Mouse (Mus musculus) C2C12 (cell line): ENCODE data around the gene Rnf39. TPM values are rescaled to one million over a fixed set of nuclear protein-coding genes. Genes with fewer than 3 reads are reported as not detected.

ENCODE experiments used
- H3K27me3 ChIP-seq: one replicate; pipeline ENCODE4 v1.6.1; 2011; ENCODE audit not compliant: control insufficient read depth, insufficient read depth, insufficient read length
- H3K36me3 ChIP-seq: one replicate; pipeline ENCODE4 v1.6.1; 2011; ENCODE audit not compliant: control insufficient read depth, insufficient read depth
- H3K4me3 ChIP-seq: one replicate; pipeline ENCODE4 v1.5.1; 2011; ENCODE audit warnings: mild to moderate bottlenecking, control low read depth; ENCODE audit not compliant: poor library complexity, insufficient read depth, severe bottlenecking
- H3K79me2 ChIP-seq: one replicate; pipeline ENCODE4 v1.6.1; 2011; ENCODE audit not compliant: control insufficient read depth, insufficient read depth
- H3K79me3 ChIP-seq: one replicate; pipeline ENCODE4 v1.6.1; 2011; ENCODE audit warnings: low read depth, control low read depth
- H3ac ChIP-seq: one replicate; pipeline ENCODE3; 2011; ENCODE audit warnings: low read depth; ENCODE audit not compliant: control insufficient read depth, insufficient read length
- CEBPB ChIP-seq: IDR thresholded peaks from one replicate; pipeline ENCODE4 v1.6.1; 2011; ENCODE audit warnings: low read depth, mild to moderate bottlenecking, control low read depth, moderate library complexity
- CTCF ChIP-seq: IDR thresholded peaks from one replicate; pipeline ENCODE4 v1.5.1; 2011; ENCODE audit not compliant: control insufficient read depth, insufficient read depth, insufficient read length
- FOSL1 ChIP-seq: IDR thresholded peaks from one replicate; pipeline ENCODE4 v1.8.0; 2011; ENCODE audit warnings: mild to moderate bottlenecking, low read length; ENCODE audit not compliant: poor library complexity, insufficient read depth, severe bottlenecking
- MAX ChIP-seq: IDR thresholded peaks from one replicate; pipeline ENCODE4 v1.6.1; 2011; ENCODE audit warnings: mild to moderate bottlenecking, control low read depth
- MYOD1 ChIP-seq: IDR thresholded peaks from one replicate; pipeline ENCODE4 v1.6.1; 2011; ENCODE audit warnings: low read depth; ENCODE audit not compliant: control insufficient read depth, insufficient read length
- MYOG ChIP-seq: IDR thresholded peaks from one replicate; pipeline ENCODE4 v1.6.1; 2011; ENCODE audit not compliant: control insufficient read depth, insufficient read length; ENCODE audit errors: extremely low read depth
- USF1 ChIP-seq: IDR thresholded peaks from one replicate; pipeline ENCODE4 v1.6.1; 2011; ENCODE audit warnings: low read depth, mild to moderate bottlenecking, control low read depth, moderate library complexity
- polyA plus RNA-seq: library from polyadenylated mRNA; unstranded; fragments of >200 nt; fragmentation: generic; extraction: Trizol; gene quantifications from one replicate; pipeline ENCODE4 v1.2.1, GENCODE M21; 2012; ENCODE audit warnings: missing spikeins

The Rnf39 gene
- polyA plus RNA-seq, 1 experiment: 0.02 TPM

DNA sequence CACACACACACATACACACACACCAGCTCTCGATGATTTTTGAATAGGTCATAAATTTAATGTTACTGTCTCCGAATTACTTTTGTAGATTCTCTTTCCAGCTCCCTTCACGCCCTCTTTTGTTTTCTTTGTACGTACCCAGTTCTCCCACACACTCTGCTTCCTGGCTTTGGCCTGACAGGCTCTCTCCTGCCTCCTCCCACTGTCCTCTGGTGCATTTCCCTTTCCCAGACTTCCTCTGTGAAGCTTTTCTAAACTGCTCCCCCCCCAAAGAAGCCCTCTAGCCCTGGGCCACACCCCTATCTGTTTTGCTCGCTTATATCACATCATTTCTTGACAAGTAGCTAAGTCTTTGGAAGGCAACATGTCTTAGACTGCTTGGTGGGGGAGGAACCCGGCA is 12.5 kb upstream of the Rnf39 start:
- Histone ChIP-seq H3K27me3 (no peaks in the 10 kb centered on the region), H3K36me3 (no peaks in the 10 kb centered on the region), H3ac (no peak overlapping the region), H3K79me2 (peaks cover 8% of the 10 kb centered on the region), H3K79me3 (peaks cover 2% of the 10 kb centered on the region), H3K4me3 (no peak overlapping the region)
- no peak for TF ChIP-seq FOSL1
- no peak for TF ChIP-seq MYOG

GRCm38 (mm10) chr17:36931130-36931529 is 11.6 kb upstream of the Rnf39 start:
- H3K27me3 ChIP-seq: no peaks in the 10 kb centered on the region
- H3ac ChIP-seq: no peak overlapping the region
- H3K79me2 ChIP-seq: peaks cover 9% of the 10 kb centered on the region
- H3K4me3 ChIP-seq: no peak overlapping the region
- no peak for TF ChIP-seq CTCF
- no peak for TF ChIP-seq USF1
- TF ChIP-seq MAX: no peak
- TF ChIP-seq MYOG: no peak
- TF ChIP-seq FOSL1: no peak
- no peak for TF ChIP-seq CEBPB
- no peak for TF ChIP-seq MYOD1
- H3K79me3 ChIP-seq: peaks cover 2% of the 10 kb centered on the region
- H3K36me3 ChIP-seq: no peaks in the 10 kb centered on the region

GRCm38 (mm10) chr17:36931806-36932205 is 10.9 kb upstream of the Rnf39 start:
- H3K4me3 ChIP-seq: no peak overlapping the region
- no peak overlapping the region for H3ac ChIP-seq
- peaks cover 9% of the 10 kb centered on the region for H3K79me2 ChIP-seq
- TF ChIP-seq CTCF (no peak), FOSL1 (peak; percentile 5), MYOG (no peak), MYOD1 (no peak), MAX (peak; percentile 27), CEBPB (no peak), USF1 (no peak)
- H3K79me3 ChIP-seq: peaks cover 2% of the 10 kb centered on the region
- H3K27me3 ChIP-seq: no peaks in the 10 kb centered on the region
- no peaks in the 10 kb centered on the region for H3K36me3 ChIP-seq

- peaks cover 2% of the 10 kb centered on the region for H3K79me3 ChIP-seq
- no peak overlapping the region for H3K4me3 ChIP-seq
- H3K36me3 ChIP-seq: no peaks in the 10 kb centered on the region
- peaks cover 4% of the 10 kb centered on the region for H3K79me2 ChIP-seq
- no peak overlapping the region for H3ac ChIP-seq
- H3K27me3 ChIP-seq: no peaks in the 10 kb centered on the region
- TF ChIP-seq CTCF: no peak
- TF ChIP-seq FOSL1: no peak
- no peak for TF ChIP-seq USF1
- TF ChIP-seq CEBPB: no peak
- no peak for TF ChIP-seq MYOG
- no peak for TF ChIP-seq MYOD1
- no peak for TF ChIP-seq MAX
Measured at GRCm38 (mm10) chr17:36938056-36938455, 4.7 kb upstream of the Rnf39 start.

- no peak overlapping the region for H3ac ChIP-seq
- no peaks in the 10 kb centered on the region for H3K36me3 ChIP-seq
- H3K79me3 ChIP-seq: no peaks in the 10 kb centered on the region
- no peaks in the 10 kb centered on the region for H3K27me3 ChIP-seq
- H3K79me2 ChIP-seq: no peaks in the 10 kb centered on the region
- no peak for TF ChIP-seq CEBPB
- no peak for TF ChIP-seq CTCF
- no peak for TF ChIP-seq MAX
- TF ChIP-seq MYOG: no peak
- TF ChIP-seq USF1: no peak
- no peak for TF ChIP-seq FOSL1
- TF ChIP-seq MYOD1: no peak
- no peak overlapping the region for H3K4me3 ChIP-seq
Measured at GRCm38 (mm10) chr17:36942391-36942790, 327 bp upstream of the Rnf39 start.

GRCm38 (mm10) chr17:36943691-36944090 is 973 bp downstream of the Rnf39 start:
- Histone ChIP-seq H3K79me3 (no peaks in the 10 kb centered on the region), H3K27me3 (no peaks in the 10 kb centered on the region), H3K4me3 (no peak overlapping the region), H3K36me3 (peaks cover 7% of the 10 kb centered on the region), H3ac (no peak overlapping the region), H3K79me2 (no peaks in the 10 kb centered on the region)
- TF ChIP-seq MYOD1: no peak
